Mouse (Mus musculus): ENCODE results near the gene Tspan8. TPM values are rescaled to one million over a fixed set of nuclear protein-coding genes. Genes with fewer than 3 reads are reported as not detected.

Gene Tspan8
- total RNA-seq, 4 experiments from 2014 or later = 0.37 to 1.1 (median 0.87) TPM; not detected in 1

DNA sequence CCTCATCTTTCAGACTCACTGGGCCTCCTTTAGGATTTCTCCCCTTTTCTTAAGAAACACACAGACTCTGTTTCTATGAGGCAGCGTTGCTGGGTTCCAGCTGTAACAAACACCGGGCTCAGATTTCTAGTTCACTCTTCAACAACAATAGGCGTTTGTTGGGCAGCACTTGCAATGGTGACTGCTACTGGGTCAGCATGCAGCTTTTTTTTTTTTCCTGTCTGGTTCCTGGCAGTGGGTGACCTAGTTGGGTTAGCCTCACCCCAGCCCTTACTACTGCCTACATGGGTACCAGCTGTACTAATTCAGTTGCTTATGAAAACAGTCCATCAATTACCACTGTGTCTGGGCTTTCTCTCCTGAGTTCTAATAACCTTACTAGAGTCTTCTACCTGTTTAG lies 14.1 kb downstream of the Tspan8 start:
- no peak for DNase-seq (ENCODE audit: low spot score in 2 of 2)

DNA sequence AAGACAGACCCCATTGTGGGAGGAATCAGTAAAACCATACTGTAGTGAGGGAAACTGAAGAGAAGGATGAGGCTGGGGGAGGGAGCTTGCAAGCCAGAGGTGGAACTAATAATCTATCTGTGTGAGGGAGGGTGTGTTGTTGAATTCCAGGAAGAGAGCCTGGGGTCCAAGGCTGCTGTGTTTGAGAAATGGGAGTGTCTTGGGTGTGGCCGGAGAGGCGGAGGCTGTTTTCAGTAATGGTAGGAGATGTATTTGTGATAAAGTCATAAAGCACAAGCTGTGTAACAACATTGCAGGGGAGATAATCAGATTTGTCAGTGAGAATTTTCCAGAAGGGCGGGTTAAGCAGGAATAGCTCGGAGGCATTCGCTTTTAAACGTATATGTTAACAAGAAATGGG lies 17.4 kb downstream of the Tspan8 start:
- no peak for DNase-seq (ENCODE audit: low spot score in 2 of 2)

DNA sequence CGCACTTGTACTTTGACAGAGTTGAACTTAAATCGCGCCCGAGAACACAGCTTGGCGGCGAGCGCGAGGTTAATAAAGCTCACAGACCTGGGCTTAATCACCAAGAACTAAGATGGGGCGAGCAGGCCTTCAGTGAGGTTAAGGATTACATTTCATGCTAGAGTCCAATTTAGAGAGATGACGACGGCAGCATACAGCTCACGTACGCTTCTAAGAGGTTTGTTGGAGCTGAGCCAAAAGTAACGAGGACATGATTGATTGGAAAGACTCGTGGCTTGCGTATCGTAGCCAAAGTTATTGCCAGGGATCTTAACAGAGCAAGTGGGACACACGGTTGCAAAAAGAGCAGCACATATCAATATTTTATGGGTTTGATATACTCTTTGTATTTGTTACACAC lies 30.3 kb downstream of the Tspan8 start:
- no peak for DNase-seq (ENCODE audit: low spot score in 2 of 2)

DNA sequence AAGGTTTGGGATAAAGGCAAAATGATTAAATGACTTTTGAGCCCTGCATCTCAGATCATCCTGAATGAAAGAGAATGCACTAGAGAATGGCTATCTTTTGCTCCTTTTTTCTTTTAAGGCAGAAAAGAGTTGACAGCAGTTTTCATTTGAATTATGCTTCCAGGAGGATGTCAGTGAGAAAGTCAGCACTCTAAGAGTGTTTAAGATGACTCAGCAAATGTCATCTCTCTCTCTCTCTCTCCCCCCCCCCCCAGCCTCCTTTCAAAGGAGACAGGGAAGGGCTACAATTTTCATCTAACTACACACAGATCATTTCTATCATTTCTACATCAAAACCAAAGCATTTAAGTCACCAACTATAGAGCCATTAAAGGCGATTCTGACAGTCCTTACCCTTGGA lies 31.9 kb downstream of the Tspan8 start:
- DNase-seq (ENCODE audit: low spot score in 2 of 2) = no peak

DNA sequence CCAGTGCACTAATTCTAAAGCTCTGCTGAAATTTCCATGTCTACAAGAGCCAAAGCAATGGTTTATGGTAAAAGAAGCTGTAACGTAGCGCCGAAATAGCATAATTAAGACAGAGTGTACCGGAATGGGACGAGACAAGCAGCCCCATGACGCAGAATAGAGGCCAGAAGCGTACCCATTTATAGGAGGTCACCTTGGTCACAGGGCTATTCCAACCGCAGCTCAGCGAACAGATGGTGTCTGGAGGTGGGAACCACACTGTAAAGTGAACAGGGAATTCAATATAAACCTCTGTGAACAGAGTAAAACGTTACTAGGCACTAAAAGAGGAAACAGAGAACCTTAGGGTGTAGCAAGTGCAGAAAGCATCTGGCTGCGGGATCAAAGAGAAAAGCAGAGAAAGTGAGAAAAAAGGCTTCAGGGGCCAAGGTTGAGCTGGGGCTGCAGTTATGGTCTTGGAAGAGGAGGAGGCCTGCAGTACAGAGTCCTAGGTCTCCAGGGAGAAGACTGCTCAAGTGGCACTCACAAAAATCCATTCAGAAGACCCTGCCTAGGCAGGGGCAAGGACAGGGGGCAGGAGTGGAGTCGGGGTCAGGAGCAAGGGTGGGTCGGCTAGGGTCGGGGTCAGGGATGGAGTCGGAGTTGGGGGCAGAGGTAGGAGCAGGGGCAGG lies 43.7 kb downstream of the Tspan8 start:
- no peak for DNase-seq (ENCODE audit: low spot score in 2 of 2)

DNA sequence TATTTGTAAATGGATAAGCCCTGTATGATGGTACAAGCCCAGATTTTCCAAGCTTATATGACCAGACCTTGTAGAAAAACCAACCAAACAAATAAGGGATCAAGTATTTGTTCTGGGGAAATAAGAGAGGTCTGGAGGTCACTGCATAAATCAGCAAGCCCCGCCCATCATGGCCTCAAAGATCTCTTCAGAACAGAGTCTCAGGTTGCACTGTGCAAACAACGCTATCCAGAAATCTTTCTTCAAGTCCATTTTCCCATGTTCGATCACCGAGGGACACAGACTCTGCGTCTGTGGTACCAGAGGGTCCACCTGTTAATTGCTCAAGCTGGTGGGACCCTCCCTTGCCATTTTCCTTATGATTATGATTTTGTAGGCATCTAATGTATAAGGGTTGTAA lies 45.3 kb downstream of the Tspan8 start:
- DNase-seq (ENCODE audit: low spot score in 2 of 2) = no peak

DNA sequence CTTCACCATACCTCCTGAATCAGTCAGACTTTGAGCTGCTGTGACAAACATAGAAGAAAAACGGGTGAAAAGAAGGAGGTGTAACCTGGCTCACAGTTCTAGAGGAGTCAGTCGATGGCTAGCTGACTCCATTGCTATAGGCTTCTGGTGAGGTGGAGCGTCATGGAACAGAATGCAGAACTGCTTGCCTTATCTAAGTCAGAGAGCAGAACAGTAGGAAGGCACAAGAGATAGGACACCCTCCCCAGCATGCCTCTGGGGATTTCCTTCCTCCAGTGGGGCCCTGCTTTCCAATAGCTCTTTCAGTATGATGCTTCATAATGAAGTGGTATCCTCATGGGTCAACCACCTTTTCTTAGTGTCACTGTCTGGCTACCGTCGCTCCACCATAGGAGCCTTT lies 66.1 kb downstream of the Tspan8 start:
- no peak for DNase-seq (ENCODE audit: low spot score in 2 of 2)

DNA sequence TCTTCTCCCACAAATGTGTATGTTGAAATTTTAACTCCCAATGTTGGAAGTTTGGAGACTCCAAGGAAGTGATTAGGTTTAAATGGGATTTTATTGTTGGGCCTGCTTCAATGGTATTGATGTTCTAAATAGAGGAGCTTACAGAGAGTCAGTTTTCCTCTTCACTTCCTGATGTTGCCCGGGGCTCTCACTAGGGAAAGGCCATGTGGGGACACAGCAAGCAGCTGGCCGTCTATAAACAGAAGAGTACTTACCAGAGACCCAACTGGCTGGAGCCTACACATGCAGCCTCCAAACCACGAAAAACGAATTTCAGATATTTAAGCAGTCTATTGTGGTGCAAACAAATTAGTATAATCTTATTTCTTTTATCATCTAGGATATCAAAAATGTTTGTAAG lies 75.3 kb downstream of the Tspan8 start:
- DNase-seq (ENCODE audit: low spot score in 2 of 2) = no peak

DNA sequence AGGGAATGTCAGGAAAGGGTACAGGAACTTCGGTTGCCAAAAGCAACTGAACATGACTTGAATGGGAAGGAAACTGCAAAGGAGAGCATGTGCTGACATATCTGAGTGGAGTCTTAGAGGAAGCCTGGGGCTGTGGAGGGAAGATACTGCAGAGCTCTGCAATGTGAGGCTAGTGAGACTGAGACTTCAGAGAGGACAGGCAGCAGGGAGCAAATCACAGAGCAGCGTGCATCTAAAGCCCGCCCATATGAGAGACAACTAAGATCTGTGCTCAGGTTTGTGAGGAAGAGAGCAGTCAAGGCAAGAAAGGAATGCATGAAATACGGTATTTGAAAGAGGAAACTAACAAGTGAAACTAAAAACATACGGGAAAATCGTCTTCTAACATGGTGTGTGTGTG lies 76.3 kb downstream of the Tspan8 start:
- DNase-seq (ENCODE audit: low spot score in 2 of 2) = no peak

DNA sequence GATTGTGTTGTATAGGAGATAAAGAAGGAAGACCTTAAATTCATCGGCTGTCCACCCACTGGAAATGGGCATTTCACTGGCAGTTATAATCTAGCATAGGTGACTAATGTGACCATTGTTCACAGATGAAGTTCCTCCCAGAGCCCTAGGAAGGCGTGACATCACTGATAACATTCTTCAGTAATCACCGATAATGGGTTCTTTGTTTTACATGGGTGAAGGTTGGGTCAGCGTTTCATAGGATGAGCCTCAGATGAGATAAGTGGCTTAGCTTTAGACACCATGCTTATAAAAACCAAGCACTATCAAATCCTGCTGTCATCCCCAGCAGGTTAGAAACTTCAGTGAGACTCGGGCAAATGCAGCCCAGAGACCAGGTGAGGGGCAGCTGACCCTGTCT lies 77.4 kb downstream of the Tspan8 start:
- DNase-seq (ENCODE audit: low spot score in 2 of 2) = no peak

DNA sequence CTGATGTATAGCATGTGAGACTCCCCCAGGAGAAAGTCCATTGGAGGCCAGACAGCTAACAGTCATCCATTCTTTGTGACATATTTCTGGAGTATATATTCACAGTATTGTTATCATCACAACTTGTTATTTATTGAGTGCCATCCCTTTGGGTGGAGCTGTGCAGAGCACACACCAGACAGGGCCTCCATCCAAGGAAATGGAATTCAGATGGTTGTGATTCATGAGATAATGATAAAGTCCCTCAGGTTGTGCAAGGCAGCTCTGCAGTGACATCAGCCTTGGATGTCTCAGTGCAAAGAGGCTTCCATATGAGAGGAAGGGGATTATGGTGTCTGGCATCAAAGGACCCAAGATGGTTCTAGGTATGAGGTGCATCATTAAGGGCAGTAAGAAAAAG lies 80.1 kb downstream of the Tspan8 start:
- no peak for DNase-seq (ENCODE audit: low spot score in 2 of 2)

DNA sequence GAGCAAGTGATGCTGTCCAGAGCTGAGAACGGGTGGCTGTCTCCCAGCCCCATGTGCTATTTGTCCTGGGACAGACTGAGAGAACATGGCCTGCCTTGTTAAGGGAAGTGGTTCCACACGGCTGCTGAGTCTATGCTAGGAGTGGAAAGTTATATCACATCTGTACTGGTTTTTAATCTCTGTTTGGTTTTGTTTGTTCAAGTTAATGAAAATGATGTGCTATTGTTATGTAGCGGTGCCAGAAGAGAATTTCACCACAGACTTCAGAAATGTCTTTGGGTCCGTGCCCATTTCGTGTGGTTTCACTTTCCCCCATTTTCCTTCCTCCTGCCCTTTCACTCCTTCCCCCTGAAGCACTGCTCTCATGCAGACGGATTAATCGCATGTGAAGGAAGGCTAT lies 80.6 kb downstream of the Tspan8 start:
- no peak for DNase-seq (ENCODE audit: low spot score in 2 of 2)

Other genes with a start within 250 kb of the Tspan8 start
- under 1 TPM in 2 of 4 experiments, not detected in 2; 0.39 to 0.74 TPM for gene A930009A15Rik, start 246.8 kb upstream of the Tspan8 start, total RNA-seq (2022)
- gene Lgr5, start 229.1 kb upstream of the Tspan8 start, total RNA-seq (2022) = 1 to 10 TPM; 4.1 to 6.8 (median 5.6) TPM
- gene Ptprr, start 201.4 kb downstream of the Tspan8 start, total RNA-seq (2022) = 10 to 100 TPM; 17.6 to 20.0 (median 18.5) TPM